Mouse (Mus musculus) urinary bladder, adult 2 months (tissue): ENCODE results near the gene Ddost. TPM values are rescaled to one million over a fixed set of nuclear protein-coding genes. Genes with fewer than 3 reads are reported as not detected.

Source experiments
- DNase-seq: peaks from one replicate; pipeline ENCODE4 v3.0.0; 2022; ENCODE audit warnings: low spot score
- polyA plus RNA-seq: library from polyadenylated mRNA; depleted of rRNA; stranded (reverse); fragments of >200 nt; gene quantifications from 2 replicates; pipeline ENCODE4 v1.2.3, GENCODE M21; 2012; rRNA removed

The Ddost gene
- polyA plus RNA-seq, 1 experiment = 133 TPM

DNA sequence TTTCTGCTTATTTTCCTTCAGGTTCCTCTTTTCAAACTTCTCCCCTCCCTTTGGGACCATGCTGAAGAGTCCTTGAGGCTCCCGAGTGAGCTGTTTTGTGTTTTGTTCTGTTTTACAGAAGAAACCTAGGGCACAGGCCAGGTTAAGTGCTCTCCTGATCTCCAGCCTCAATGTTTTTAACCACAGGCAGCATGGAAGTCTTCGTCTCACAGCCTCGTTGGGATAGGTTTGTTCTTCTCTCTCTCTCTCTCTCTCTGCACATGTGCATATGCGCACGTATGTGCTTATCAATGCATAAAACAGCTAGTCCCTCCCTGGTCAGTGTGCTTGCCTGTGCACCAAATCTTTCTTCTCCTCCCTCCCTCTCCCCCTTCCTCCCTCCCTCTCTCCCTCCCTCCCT, 32.3 kb downstream of the Ddost start:
- no peak for DNase-seq

GRCm38 (mm10) chr4:138337341-138337740, 32.8 kb downstream of the Ddost start:
- DNase-seq = no peak

DNA sequence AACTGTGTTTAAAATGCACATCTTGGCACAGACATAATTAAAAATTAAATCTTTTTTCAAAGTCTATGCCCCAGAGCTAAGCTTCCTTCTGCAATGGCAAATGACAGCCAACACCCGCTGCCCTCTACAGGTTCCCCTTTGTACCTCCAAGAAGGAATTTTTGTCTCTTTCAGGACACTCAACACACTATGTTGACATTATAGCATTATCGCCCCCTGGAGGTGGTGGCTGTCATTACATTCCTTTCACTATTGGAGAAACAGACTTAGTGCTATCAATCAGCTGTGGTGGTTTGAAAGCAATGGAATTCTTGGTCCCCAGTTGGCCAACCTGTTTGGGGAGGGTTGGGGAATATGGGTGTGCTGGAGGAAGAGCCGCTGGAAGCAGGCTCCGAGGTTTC, 35.4 kb downstream of the Ddost start:
- no peak for DNase-seq

GRCm38 (mm10) chr4:138341393-138341792, 36.9 kb downstream of the Ddost start:
- no peak for DNase-seq

DNA sequence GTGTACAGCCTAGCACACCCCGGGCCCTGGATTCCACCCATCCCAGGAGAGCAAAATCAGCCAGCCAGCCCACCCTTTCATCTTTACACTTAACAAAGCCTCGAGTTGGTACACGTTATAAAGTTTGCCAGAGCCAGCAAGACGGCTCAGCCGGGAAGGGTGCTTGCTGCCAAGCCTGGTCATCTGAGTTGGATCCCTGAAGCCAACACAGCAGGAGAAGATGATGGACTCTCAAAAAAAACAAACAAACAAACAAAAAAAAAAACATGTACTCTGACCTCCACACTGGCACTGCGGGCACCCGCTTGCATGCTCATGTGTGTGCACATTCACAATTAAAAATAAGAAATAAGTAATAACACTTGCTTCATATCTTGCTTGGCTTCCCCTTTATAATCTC, 37.5 kb downstream of the Ddost start:
- DNase-seq = no peak

GRCm38 (mm10) chr4:138342778-138343177, 38.2 kb downstream of the Ddost start:
- DNase-seq = no peak

- no peak for DNase-seq
Observed at GRCm38 (mm10) chr4:138343341-138343837, 38.9 kb downstream of the Ddost start.

DNA sequence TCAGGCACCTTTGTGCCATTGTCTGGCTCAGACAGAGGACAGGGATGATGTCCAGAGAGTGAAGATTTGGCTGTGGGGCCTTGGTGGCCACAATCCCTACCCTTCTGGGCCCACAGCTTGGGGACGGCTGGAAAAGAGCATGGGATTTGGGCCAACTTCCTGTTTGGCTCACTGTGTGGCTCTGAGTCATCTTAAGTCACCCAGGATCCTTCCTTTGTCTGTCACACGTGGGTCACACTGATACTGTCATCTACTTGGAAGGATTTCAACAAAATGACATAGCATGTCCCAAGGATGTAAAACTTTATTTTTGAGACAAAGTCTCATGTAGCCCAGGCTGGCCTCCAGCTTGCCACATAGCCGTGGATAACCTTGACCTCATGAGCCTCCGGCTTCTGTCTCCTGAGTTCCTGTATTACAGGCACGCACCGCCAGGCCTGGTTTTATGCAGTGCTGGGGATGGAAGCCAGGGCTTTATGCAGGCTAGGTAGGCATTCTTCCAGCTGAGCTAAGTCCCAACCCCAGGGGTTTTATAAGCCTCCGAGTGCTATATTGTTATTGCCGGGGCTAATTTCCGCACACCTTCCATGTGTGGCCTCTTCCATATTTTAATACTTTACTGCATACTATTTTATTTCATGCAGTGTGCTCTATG, 40.5 kb downstream of the Ddost start:
- no peak for DNase-seq

- DNase-seq = no peak
Observed at GRCm38 (mm10) chr4:138347280-138347679, 42.8 kb downstream of the Ddost start.

DNA sequence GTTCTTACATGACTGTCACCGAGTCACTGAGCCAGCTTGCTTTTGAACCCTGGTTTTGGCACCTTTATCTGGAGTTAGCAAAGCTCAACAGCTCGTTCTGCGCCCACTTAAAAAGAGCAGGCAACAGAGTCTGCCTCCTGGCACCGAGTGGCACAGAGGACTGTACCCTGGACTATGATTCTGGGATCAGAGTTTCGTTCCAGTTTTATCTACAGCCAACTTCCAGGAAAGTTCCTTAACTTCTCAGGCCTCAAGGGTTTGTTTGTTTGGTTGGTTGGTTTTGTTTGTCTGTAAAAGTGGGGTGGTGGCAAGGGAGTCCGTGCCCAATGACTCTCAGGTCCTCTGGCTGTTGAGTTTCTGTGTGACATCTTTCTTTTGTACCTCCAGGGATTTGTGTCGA, 44.2 kb downstream of the Ddost start:
- no peak for DNase-seq

GRCm38 (mm10) chr4:138351821-138352220, 47.3 kb downstream of the Ddost start:
- DNase-seq = no peak

DNA sequence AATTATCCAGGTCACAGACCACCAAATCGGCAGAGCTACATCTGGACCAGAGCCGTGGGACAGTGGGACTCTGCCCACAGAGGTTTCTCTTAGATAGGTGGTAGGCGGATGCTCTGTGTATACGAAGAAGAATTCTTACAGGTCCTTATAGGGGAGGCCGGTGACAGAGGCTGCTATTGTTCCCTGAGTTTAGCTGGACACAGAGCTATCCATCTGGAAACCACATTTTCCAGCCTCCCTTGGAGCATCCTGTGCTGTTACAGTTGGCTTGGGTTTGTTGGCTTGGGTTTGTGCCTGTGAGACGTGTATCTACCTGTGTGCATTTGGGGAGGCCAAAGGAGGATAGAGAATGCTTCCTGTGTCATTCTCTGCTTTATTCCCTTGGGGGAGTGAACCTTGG, 48.2 kb downstream of the Ddost start:
- DNase-seq = no peak

GRCm38 (mm10) chr4:138353438-138354171, 49.1 kb downstream of the Ddost start:
- no peak for DNase-seq

GRCm38 (mm10) chr4:138355496-138355895, 51.0 kb downstream of the Ddost start:
- no peak for DNase-seq

GRCm38 (mm10) chr4:138356141-138356540, 51.6 kb downstream of the Ddost start:
- peak; percentile 35 for DNase-seq

GRCm38 (mm10) chr4:138356551-138356950, 52.0 kb downstream of the Ddost start:
- no peak for DNase-seq

DNA sequence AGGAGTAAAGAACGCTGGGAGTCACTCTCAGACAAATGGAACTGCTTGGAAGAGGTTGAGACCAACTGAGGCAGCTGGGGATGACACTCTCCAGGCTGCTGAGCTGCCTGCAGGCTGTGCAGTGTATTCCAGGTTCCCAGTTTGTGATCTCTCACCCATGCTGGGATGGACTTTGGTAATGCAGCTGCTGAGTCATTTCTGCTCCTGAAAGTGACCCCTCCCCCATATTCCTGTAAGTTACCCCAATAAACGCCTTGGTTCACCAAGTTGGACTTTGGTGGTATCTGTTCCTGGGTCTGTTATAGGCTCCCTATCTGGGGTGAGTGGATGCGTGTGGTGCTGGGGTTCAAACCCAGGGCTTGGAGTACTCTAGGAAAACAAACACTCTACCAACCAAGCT, 53.6 kb downstream of the Ddost start:
- no peak for DNase-seq

DNA sequence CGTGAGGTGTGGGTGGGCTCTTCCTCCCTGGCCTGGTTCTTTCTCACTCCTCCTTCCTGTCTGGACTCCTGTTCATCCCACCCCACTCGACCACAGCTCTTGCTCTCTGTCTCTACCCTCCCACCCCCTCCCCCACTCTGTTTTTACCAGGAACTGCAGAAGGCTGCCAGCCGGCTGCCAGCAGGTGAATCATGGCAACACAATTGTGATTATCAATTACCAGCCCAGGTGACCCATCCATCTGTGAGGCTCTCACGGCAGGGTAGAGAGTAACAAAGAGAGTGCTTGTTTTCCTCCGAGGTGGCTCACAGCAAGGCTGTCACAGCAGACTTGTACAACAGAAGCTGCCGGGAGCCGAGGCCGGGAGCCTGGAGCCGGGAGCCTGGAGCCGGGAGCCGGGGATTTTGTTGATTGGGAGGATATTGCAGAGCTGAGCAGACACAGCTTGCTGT, 56.9 kb downstream of the Ddost start:
- DNase-seq = no peak

Other genes with a start within 250 kb of the Ddost start
- gene Hp1bp3, start 88.4 kb upstream of the Ddost start, polyA plus RNA-seq = 138 and 142 TPM in 2 replicates
- gene Sh2d5, start 54.3 kb upstream of the Ddost start, polyA plus RNA-seq = 0.51 and 0.52 TPM in 2 replicates
- gene Kif17, start 54.3 kb upstream of the Ddost start, polyA plus RNA-seq = 0.52 and 0.72 TPM in 2 replicates
- gene Pink1, start 21.6 kb downstream of the Ddost start, polyA plus RNA-seq = 92.3 and 122 TPM in 2 replicates
- gene Cda, start 63.3 kb downstream of the Ddost start, polyA plus RNA-seq = 3.3 and 4.1 TPM in 2 replicates
- gene Fam43b, start 91.8 kb downstream of the Ddost start, polyA plus RNA-seq = 0.04 TPM in 1 of 2 replicates, not detected in the other
- 12.9 and 17.8 TPM in 2 replicates for gene Mul1, start 129.9 kb downstream of the Ddost start, polyA plus RNA-seq
- gene Camk2n1, start 149.6 kb downstream of the Ddost start, polyA plus RNA-seq = 20.1 and 23.5 TPM in 2 replicates